Mouse (Mus musculus): ENCODE measurements at regions not wholly inside any gene's neighbourhood (a gene's known extent, or its start where the extent isn't known, plus 50 kb on each side); places are given as distances from the start of the nearest gene placed in this dataset.

DNA sequence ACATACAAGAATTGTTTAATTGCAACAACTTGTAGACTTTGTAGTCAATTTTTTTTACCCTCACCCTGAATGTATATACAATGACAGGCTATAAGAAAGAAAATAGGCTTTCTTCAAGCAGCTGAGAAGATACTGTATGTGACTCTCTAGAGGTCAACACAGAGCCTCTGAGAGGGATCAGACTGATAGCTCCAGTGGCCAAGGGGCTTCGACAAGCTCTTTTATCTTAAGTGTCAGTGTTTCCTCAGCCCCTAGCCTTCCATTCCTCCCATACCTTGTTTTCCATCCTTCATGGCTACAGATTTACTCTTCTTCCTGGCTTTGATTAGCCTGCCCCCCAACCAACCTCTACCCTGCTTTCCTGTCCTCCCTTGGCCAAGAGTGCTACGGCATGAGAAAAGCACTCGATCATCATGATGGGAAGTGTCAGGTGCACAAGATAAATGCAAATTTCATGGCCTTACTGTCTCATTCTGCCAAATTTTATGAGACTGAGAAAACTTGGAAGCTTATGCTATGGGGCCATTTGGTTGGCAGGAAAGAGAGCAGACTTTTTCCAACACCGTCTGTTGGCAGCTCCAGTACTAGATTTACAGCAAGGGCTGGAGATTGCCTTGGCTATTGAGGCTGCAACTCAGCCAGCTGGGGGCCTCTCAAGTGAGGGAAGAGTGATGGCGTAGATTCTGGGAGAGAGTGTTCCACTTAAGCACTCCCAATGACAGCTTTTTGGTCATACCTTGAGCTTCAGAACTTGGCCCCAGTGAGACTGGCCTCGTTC lies 484.3 kb upstream of the Etaa1 start:
- peak; percentile 54 for DNase-seq (ENCODE audit: low spot score)

DNA sequence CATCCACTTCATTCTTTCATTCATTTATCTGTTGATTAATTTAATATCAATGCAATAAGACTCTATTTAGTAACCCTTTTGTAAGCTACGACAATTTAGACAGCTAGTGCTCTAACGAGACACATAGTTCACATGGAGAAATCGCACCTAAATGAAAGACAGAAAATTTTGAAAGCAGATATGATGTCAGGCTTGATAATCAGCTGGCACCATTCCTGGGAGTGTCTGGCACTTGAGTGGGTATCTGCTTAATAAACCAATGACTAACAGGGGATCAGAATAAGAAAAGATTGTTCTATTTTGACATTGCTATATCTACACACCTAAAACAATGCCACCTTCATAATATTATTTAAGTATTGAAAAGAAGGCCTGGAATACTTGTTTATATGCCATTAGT lies 467.4 kb upstream of the Etaa1 start:
- DNase-seq (ENCODE audit: low spot score) = no peak

DNA sequence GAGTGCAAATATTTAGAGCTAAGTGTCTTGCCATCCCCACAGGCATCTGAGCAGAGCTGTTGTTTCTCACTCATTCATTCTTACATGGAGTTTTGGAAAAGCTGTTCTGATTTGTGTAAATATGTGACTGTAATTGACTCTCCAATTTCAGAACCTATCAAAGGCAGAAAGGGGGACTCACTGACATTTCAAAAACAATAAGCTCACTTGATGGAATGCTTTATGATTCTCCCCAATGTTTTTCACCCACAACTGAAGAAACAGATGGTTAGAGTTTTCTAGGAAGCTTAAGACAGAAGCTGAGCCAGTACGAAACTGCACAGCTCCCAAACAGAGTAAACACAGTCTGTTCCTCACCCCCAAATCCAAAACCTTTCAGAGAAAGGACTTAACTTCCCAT lies 460.1 kb upstream of the Etaa1 start:
- DNase-seq (ENCODE audit: low spot score) = no peak

DNA sequence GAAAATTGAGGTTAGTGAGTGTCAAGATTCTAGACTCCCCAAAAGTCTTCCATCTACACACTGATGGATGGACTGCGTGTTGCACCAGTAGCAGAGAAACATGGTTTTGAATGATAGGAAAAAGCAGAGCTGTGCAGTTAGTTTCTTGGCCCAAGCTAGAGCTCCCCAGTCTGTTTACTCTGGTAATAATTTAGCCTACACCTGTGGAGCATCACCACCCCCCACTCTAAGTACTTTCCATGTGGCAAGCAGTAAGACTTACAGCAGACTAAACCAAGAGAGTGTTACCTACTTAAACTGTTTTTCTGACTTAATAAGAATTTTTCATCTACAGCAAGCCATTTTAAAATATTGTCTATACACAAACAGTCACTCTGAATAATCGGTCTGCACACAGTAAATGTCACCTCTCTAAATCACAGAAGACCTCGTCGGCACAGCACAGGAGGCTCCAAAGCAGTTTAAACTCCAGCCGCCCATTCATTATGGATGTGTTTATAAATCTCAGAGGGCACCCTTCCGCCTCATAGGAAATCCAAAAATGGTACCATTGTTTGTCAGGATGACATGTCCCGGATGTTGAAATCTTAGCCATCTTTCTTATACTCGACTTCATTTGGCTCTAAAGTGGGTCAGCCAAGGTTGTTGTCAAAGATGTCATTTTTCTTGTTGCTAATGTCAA lies 454.5 kb upstream of the Etaa1 start:
- DNase-seq (ENCODE audit: low spot score) = peak; percentile 11

DNA sequence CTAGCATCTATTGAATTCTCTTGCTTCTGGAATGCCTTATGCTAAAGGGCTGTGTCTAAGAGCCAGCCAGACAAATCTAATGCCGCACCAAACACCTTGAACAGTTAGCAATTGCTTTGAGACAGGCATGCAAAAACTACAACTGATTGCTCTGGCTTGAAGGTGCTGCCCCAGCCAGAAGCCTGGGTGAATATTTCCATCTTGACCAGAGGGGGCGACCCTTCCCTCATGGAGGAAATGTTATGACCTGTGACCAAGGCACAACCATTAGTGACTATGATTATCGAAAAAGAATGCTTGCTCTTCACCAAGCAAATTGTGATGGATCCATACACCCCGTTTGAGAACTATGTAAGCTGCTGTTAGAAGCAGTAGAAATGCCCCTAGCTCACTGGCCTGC lies 445.9 kb upstream of the Etaa1 start:
- DNase-seq (ENCODE audit: low spot score) = peak; percentile 17

DNA sequence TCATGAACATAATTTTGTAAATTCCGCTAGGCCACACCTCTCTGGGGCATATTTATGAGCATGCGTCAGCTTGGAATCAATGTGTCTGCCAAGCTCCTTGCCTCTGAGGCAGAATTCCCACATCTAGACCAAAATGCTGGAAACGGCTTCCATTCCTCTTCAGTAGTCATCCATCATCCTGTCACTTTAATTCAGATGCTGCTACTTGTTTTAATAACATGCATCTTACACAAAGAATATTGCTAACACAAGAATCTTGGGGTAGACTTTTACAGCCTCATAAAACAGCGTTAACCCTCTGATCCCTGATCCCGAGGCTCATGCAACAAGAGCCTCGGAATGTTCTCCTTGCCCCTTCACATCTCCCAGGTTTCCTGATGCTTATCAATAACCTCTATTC lies 442.7 kb upstream of the Etaa1 start:
- DNase-seq (ENCODE audit: low spot score) = peak; percentile 11

DNA sequence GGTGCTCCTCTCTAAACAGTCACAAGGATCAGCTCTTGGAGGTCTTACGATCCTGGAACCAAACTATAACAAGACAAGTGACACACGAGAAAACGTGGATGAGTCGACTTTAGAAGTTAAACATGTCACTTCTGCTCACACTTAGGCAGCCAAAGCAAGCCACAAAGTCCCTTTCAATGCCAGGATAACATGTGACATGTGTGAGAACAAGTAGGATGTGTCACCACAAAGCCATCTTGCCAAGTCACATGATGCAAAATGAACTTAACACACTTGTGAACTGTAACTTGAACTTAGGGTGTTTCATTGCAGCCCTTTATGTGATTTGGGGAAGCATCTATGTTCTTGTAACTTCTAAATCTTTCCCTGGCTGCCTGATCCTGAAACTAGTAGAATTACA lies 442.0 kb upstream of the Etaa1 start:
- DNase-seq (ENCODE audit: low spot score) = no peak

DNA sequence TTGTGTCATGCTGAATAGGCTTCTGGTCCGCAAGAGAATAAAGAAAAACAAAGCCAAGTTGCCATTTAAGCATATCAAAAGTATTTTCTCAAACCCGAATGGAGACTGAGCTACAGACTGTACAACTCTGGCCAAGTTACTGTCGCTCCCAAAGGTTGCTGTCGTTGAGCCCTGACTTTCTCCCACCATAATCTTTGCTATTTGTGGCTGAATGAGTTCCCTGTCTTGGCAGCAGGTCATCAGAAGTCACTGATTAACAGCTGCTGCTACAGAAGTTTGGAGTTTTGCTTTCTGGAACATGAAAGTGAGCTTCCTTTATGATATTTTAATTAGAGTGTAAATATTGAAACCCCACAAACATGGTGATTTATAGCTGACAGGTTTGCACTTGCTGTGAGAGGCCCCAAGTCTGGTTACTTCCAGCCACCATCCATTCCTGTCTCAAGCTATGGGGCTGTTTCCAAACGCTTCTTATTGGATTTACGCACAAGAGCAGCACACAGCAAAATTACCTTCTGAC lies 419.2 kb upstream of the Etaa1 start:
- DNase-seq (ENCODE audit: low spot score) = no peak

DNA sequence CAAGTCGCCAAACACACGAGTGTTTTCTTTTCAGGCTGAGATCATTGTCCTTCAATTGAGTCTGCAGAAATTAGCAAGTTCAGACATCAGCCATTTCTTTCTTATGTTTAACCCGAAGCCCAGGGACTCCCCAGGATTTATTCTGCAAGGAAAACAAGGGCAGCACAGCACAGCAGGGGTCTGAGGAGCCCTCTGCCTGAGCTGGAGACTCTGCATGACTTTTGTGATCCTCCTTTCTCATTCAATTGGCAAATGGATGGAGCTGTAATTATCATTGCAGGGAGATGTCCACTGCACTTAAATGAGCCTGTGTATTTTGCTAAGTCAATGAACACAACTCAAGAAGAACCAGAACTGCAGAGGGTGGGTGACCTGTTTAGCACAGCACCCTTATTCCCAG lies 417.6 kb upstream of the Etaa1 start:
- no peak for DNase-seq (ENCODE audit: low spot score)

DNA sequence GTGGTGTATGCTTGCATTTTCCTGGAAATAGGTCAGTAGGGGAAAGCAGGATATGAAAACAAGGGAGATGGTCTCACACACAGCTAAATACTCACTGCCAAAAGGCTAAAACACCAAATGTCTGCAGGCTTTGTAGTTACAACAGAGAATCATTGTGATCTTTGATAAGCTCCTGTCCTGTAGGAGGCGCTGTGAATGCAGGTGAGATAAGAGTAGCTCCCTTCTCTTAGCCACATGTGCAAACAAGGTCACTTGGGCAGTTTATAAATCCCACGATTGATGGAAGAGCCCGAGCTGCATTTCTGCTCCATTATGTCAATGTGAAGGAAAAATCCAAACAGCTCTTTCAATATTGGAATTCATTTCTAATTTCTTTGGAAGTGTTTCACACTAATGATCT lies 417.2 kb upstream of the Etaa1 start:
- DNase-seq (ENCODE audit: low spot score) = peak; percentile 39

DNA sequence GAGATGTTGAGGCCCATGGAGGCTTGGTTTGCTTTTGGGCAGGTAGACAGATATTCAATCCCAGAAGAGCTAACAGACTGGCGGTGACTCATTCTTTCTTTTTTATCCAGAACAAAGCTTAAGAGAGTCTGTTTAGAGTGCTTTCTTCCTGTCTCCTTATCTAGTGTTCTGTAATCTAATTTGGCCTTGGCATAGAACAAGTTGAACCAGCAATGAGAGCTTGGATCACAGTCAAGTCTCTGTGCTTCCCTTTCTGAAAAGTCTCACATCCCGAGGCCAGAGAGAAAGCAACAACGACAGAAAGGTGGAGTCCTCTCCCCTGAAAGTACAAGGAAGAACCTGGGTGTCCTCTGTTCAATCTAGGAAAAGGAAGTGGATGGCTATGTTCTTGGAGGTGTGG lies 401.2 kb upstream of the Etaa1 start:
- no peak for DNase-seq (ENCODE audit: low spot score)

DNA sequence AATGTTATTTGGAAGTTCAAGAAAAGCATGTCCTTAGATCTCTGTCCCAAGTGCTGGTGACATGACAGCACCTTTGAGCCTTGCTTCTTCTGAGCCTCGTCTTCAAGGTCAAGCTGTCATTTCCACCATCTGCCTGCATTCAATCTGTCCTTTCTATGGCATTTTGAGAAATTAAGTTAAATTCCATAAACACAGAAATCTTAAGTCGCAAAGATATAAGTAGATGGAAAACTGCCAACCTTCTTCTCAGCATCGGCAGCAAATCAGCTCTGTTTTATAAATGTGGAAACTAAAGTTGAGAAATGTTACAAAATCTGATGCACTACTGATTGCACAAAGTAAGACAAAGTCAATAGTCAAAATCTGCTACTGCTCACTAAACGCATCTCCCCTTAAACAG lies 400.5 kb upstream of the Etaa1 start:
- no peak for DNase-seq (ENCODE audit: low spot score)

DNA sequence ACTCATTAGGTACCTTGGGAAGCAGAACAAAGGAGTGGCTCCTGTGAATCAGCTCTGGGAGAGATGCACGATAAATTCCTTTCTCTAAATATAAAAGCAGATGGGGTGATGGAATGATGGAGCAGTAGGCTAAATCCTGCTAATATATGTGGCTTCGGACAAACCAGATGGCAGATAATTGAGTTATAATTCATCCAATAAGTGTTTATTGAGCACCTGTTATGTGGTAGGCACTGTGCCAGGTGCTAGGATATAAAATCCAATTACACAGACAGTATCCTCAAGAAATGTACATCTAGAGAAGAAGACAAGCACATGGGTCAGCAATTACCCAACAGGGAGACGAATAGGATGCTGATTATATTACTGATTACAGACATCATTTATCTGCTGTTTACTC lies 394.2 kb upstream of the Etaa1 start:
- no peak for DNase-seq (ENCODE audit: low spot score)

DNA sequence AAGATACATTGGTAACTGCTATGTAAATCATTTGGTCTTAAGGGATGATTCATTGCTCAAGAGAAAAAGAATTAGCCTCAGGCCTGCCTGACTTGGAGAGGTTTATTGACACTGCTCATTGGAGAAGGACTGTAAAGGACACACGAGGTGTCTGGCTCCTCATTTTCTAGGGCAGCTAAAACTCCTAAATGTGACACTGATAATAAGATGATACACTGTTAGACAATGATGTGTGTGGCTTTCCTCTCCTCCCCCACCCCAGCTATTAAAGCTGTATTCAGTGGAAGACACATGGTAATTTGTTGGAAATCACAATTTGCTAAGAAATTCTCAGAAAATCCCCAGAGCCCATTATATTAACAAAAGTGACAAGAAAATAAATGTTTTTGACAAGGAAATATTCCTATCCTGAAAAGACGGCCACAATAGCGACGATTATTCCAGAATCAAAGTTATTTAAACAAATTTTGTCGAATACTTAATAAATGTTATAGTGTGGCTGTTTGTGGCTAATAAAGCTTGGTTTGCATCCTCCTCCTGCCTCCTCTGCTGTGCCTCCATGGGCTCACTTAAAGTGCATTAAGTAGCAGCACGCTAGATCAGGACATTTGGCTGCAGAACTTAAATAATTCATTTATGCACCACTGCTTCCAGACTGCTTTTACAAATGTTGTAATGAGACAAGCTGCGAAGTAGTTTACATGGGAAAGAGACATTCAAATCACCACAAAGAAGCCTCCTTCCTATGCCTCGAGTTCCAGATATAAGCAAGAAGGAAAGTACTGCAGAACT lies 360.0 kb upstream of the Etaa1 start:
- no peak for DNase-seq (ENCODE audit: low spot score)

DNA sequence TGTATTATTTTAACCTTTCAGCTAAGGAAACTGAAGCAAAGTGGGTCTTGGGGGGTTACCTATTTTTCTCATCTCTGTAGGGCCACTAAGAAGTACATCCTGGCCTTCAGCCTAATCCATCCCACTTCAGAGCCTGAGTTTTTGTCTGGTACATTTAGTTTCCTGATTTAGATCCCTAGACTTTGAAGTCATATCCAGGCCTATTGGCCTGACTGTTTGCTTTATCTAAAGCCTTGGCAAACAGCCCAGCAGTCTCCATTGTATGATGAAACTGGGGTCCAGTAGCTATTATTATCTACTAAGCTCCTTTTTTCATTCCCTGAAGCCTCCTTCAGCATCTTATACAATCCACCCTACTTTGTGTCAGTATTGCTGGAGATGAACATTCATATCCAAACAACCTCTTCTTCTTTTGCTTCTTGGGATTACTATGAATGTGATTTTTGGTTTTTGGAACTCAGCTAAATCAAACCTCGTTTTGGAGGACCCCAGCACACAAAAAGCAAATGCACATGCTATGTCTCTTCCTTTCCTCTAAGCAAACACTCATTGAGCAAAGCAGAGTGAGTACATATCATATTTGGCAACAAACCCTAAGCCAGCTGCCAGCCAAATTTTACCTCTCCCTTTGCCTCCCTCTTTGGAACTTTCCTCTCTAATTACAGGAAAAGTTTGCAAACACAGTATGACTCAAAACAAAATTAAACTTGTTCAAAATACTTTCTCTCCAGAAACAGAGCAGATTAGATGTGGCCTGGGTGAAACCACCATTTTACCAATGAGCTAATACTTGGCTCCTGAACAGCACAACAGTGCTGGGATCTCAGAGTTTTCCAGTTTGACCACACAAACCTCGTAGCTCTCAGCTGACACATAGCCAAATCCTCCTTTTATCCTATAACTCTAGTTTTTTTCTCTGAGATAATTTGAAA lies 342.8 kb upstream of the Etaa1 start:
- no peak for DNase-seq (ENCODE audit: low spot score)

DNA sequence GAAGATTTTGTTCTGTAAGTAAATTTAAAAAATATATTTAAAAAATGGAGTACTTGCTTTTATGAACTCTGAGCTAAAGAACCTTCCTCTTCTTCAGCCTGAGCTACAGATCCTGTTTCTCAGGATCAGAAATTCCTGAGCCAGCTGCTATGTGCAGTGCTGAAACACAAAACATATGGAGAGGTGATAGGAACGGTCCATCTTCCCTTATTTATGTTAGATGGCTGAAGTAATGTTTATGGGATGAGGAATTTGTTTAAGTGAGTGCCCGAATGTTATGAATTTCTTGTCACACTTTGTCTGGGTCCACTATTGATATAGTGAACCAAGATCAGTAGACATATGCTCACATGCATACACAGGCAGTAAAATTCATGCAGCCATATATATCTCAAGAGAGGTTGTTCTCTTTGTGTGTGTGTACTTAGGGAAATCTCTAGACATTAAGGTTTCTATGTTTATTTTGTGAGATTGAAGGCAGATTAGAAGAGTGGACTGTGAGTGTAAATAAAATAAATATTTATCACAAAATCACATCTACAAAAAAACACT lies 325.0 kb upstream of the Etaa1 start:
- DNase-seq (ENCODE audit: low spot score) = peak; percentile 15

DNA sequence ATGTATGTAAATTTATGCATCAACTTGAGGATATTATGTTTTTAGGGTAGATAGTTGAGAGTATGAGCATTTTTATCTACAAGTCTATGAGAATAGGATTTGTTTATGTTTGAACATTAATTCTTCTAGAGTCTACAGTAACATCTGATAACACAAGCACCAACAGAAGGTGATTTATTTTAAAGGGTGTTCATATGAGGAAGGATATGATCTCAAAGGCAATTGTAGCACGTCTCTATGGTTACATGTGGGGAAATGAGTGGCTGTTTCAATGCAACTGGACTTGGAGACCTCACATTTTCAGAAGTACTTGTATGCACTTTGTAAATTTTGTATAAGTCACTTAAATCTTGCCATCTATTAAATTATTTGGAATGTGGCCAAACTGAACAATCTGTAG lies 318.7 kb upstream of the Etaa1 start:
- DNase-seq (ENCODE audit: low spot score) = no peak

DNA sequence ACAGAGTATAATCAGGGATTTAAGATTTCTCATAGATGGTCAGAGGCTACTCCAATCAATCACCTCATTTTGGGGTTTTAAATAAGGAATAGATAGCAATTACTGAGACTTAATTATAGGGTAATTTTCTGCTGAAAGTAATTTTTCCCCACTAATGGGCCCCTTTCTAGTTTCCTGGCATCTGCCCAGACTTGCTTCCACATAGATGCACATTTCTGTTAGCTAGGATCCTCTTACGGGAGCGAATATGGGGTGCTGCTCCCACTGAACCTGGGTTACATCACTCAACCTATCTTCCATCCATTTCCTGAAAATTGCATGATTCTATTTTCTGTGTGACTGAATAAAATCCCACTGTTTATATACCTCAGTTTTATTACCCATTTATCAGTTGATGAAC lies 312.5 kb upstream of the Etaa1 start:
- no peak for DNase-seq (ENCODE audit: low spot score)

DNA sequence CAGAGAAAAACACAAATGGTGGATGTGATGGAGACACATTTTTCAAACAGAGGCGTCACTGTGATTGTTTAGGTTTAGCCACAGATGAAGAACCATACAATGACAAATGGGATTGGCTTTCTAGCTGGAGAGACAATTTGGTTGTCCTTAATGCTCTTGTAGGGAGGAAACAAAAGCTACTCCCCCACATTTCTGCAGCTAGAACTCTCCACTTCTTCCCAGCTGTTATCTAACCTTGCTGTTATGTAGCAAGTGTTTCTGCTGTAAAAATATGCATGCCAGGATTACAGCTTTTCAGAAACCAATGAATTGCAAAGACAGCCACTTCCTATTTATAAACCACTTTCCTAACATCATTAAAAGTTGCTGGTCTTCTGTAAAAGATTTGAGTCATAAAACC lies 309.2 kb upstream of the Etaa1 start:
- no peak for DNase-seq (ENCODE audit: low spot score)

DNA sequence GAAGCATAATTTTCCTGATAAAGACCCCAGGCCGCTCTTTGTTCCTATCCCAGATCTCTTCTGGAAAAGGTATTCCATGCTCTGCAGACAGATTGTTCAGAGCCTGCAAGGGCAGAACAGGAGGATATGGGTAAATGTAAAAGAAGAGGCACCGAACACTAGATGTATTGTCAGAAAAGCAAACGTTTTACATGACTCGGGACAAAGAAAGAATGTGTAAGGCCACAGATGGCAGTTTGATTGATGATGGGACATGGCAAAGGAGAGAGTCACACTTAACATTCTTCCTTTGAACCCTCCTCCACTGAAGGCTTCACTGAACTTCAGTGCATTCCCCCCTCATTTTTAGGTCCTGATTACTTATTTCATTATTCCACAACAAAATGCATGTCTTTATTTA lies 295.6 kb upstream of the Etaa1 start:
- peak; percentile 78 for DNase-seq (ENCODE audit: low spot score)

DNA sequence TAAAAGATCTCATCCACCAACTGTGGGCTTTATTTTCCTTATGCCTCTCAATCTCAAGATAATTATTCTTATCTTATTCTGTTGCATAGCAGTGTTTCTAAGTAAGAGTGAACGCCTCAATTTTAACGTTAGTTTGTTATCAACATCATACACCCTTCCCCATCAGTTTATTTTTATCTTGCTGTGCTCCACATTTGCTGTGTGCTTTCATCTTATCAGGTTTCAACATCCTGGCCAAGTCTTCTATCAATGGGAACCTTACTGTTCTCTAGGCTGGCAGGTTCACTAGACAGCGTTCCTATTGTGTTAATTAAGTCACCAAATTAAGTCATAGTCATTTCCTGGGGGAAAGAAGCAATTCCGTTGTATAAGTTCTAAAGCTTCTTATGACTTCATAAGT lies 263.1 kb upstream of the Etaa1 start:
- DNase-seq (ENCODE audit: low spot score) = no peak
